Mouse (Mus musculus) CH12.LX (cell line): ENCODE results near the gene Htra3. TPM values are rescaled to one million over a fixed set of nuclear protein-coding genes. Genes with fewer than 3 reads are reported as not detected.

Experiments
- DNase-seq: peaks from one replicate; pipeline ENCODE4 v3.0.0-alpha.2; 2013; ENCODE audit errors: extremely low read depth
- H3K27ac ChIP-seq: 2 replicates; pipeline ENCODE4 v1.5.1; 2012; ENCODE audit warnings: low read depth, mild to moderate bottlenecking, control low read depth, moderate library complexity; ENCODE audit not compliant: insufficient read depth
- H3K27me3 ChIP-seq: replicated peaks from 2 replicates; pipeline ENCODE3; 2012; ENCODE audit warnings: inconsistent platforms
- H3K36me3 ChIP-seq, 2 experiments: replicated peaks in 1 of 2; 2 replicates each; pipeline versions ENCODE3 to v1.6.1; 2012; ENCODE audit warnings: inconsistent platforms in 1 of 2, low read length in 1 of 2, mild to moderate bottlenecking in 1 of 2, mixed read lengths in 1 of 2, moderate library complexity in 1 of 2; ENCODE audit not compliant: control insufficient read depth in 1 of 2, insufficient read depth in 1 of 2
- H3K4me1 ChIP-seq, 2 experiments: 2 replicates each; pipeline ENCODE4 v1.6.1; 2012; ENCODE audit warnings: inconsistent platforms in 1 of 2, moderate library complexity in 1 of 2; ENCODE audit not compliant: insufficient read depth in 2 of 2, control insufficient read depth in 1 of 2
- H3K4me2 ChIP-seq: 2 replicates; pipeline ENCODE4 v1.6.1; 2012; ENCODE audit warnings: low read depth, mild to moderate bottlenecking, control low read depth; ENCODE audit not compliant: poor library complexity, insufficient read depth, severe bottlenecking
- H3K4me3 ChIP-seq, 3 experiments: fragments of 150-350 bp in 1 of 3; sonication (generic) in 1 of 3; replicated peaks in 1 of 3; 2 replicates each; pipeline versions ENCODE3 to v1.5.1; 2011 to 2012; ENCODE audit warnings: low read depth in 2 of 3, low read length in 2 of 3, mild to moderate bottlenecking in 2 of 3, moderate library complexity in 2 of 3, control low read depth in 1 of 3, improper control_type of control experiment in 1 of 3, inconsistent platforms in 1 of 3, mixed read lengths in 1 of 3; ENCODE audit not compliant: poor library complexity in 1 of 3
- H3K79me2 ChIP-seq: replicated peaks from 2 replicates; pipeline ENCODE4 v1.6.1; 2012; ENCODE audit warnings: mild to moderate bottlenecking, moderate library complexity; ENCODE audit not compliant: control insufficient read depth, poor library complexity, insufficient read depth, severe bottlenecking; ENCODE audit errors: extremely low read depth
- H3K9ac ChIP-seq: 2 replicates; pipeline ENCODE4 v1.6.1; 2012; ENCODE audit warnings: low read depth, mild to moderate bottlenecking, control low read depth, moderate library complexity; ENCODE audit not compliant: insufficient read depth
- H3K9me3 ChIP-seq: replicated peaks from 2 replicates; pipeline ENCODE3; 2012; ENCODE audit warnings: low read length, inconsistent platforms, mixed read lengths
- BHLHE40 ChIP-seq: IDR thresholded peaks from 2 replicates; pipeline ENCODE4 v1.6.1; 2011; ENCODE audit warnings: mild to moderate bottlenecking, low read depth, low read length, improper control_type of control experiment
- ELF1 ChIP-seq: IDR thresholded peaks from 2 replicates; pipeline ENCODE4 v1.6.1; 2014; ENCODE audit warnings: low read depth, mild to moderate bottlenecking, inconsistent platforms, low read length, improper control_type of control experiment
- ETS1 ChIP-seq: conservative IDR thresholded peaks from 2 replicates; pipeline ENCODE4 v1.6.1; 2012; ENCODE audit warnings: low read depth, mild to moderate bottlenecking, inconsistent platforms, low read length, improper control_type of control experiment, moderate library complexity
- HCFC1 ChIP-seq: IDR thresholded peaks from 2 replicates; pipeline ENCODE4 v1.6.1; 2012; ENCODE audit warnings: low read depth, mild to moderate bottlenecking, inconsistent platforms, low read length, improper control_type of control experiment
- JUND ChIP-seq: conservative IDR thresholded peaks from 2 replicates; pipeline ENCODE4 v1.6.1; 2011; ENCODE audit warnings: low read depth, low read length, improper control_type of control experiment
- MAZ ChIP-seq: IDR thresholded peaks from 2 replicates; pipeline ENCODE4 v1.6.1; 2012; ENCODE audit warnings: low read depth, mild to moderate bottlenecking, inconsistent platforms, low read length, improper control_type of control experiment, moderate library complexity
- MXI1 ChIP-seq: IDR thresholded peaks from 2 replicates; pipeline ENCODE4 v1.6.1; 2011; ENCODE audit warnings: mild to moderate bottlenecking, low read depth, low read length, improper control_type of control experiment
- MYC ChIP-seq: IDR thresholded peaks from 2 replicates; pipeline ENCODE4 v1.6.1; 2011; ENCODE audit warnings: low read depth, mild to moderate bottlenecking, improper control_type of control experiment, low read length
- POLR2AphosphoS2 ChIP-seq: IDR thresholded peaks from 2 replicates; pipeline ENCODE4 v1.6.1; 2011; ENCODE audit warnings: low read depth, low read length, improper control_type of control experiment
- RAD21 ChIP-seq: IDR thresholded peaks from 2 replicates; pipeline ENCODE4 v1.6.1; 2011; ENCODE audit warnings: low read depth, mild to moderate bottlenecking, low read length, improper control_type of control experiment, moderate library complexity
- SIN3A ChIP-seq: IDR thresholded peaks from 2 replicates; pipeline ENCODE4 v1.6.1; 2012; ENCODE audit warnings: low read length, improper control_type of control experiment, inconsistent platforms
- UBTF ChIP-seq: IDR thresholded peaks from 2 replicates; pipeline ENCODE4 v1.6.1; 2012; ENCODE audit warnings: low read depth, mild to moderate bottlenecking, inconsistent platforms, low read length, improper control_type of control experiment, moderate library complexity
- USF2 ChIP-seq: conservative IDR thresholded peaks from 2 replicates; pipeline ENCODE4 v1.6.1; 2011; ENCODE audit warnings: low read depth, low read length, improper control_type of control experiment
- ZC3H11A ChIP-seq: IDR thresholded peaks from 2 replicates; pipeline ENCODE4 v1.6.1; 2012; ENCODE audit warnings: low read depth, mild to moderate bottlenecking, inconsistent platforms, low read length, improper control_type of control experiment
- ZMIZ1 ChIP-seq: IDR thresholded peaks from 2 replicates; pipeline ENCODE4 v1.6.1; 2012; ENCODE audit warnings: low read depth, mild to moderate bottlenecking, inconsistent platforms, low read length, improper control_type of control experiment
- ZNF384 ChIP-seq: IDR thresholded peaks from 2 replicates; pipeline ENCODE4 v1.6.1; 2012; ENCODE audit warnings: low read depth, low read length, improper control_type of control experiment, inconsistent platforms
- dilution Hi-C: fragments of 300-500 bp; cut with MboI; formaldehyde crosslinking; loops from 2 replicates; pipeline ENCODE4 v1.14.3; 2020; ENCODE audit warnings: low sequenced_read_pairs; ENCODE audit not compliant: extremely low pct_unique_long_range_greater_than_20kb, extremely low pct_ligation_motif_present
- in situ Hi-C: fragments of 300-500 bp; cut with MboI; formaldehyde crosslinking; loops from 3 replicates; pipeline ENCODE4 v1.14.3; 2019; ENCODE audit warnings: low sequenced_read_pairs, low pct_ligation_motif_present, low pct_unique_long_range_greater_than_20kb, mixed read lengths
- polyA plus RNA-seq: library from polyadenylated mRNA; unstranded; fragments of >175 nt; gene quantifications from 2 replicates; pipeline ENCODE4 v1.2.1, GENCODE M21; 2012; ENCODE audit warnings: low read depth; ENCODE audit not compliant: insufficient read length
- total RNA-seq, 2 experiments: library from RNA; depleted of rRNA; stranded (reverse); fragments of 300-350 nt in 1 of 2; fragments of >200 nt in 1 of 2; gene quantifications; 2 replicates each; pipeline ENCODE4 v1.2.3; 2012 to 2014

Htra3 gene
- total and polyA plus RNA-seq, 3 experiments: not detected

DNA sequence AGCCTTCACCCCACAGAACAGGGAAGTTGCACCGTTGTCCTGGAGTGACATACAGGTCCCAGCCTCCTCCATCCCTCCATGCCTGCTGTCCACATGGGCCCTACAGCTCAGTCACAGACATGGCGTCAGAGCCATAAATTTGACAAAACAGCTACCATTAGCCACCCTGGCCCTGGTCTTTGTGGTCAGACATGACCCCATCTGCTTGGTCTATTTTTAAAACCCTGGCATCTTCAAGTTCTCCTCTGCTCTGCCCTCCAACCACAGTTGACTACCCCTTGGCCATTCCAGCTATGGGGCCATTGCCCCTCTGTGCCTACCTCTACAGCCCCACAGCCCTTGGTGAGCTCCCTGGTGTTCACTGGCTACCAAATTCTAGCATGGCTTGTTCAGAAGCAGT, 69.6 kb downstream of the Htra3 start:
- Histone ChIP-seq H3K79me2 (no peaks in the 10 kb centered on the region), H3K27me3 (no peaks in the 10 kb centered on the region), H3K27ac (no peak overlapping the region), H3K9me3 (no peaks in the 10 kb centered on the region), H3K4me1 (peaks cover 0 to 19% of the 10 kb centered on the region in 2 experiments; a peak in 2 of 4 replicates), H3K4me3 (no peak overlapping the region), H3K4me2 (no peak overlapping the region), H3K36me3 (peaks cover 43 to 94% of the 10 kb centered on the region in 2 experiments), H3K9ac (no peak overlapping the region)
- TF ChIP-seq USF2: no peak
- no peak for TF ChIP-seq ZNF384
- no peak for TF ChIP-seq ZC3H11A
- no peak for TF ChIP-seq RAD21
- no peak for TF ChIP-seq BHLHE40
- no peak for TF ChIP-seq ZMIZ1
- TF ChIP-seq POLR2AphosphoS2: no peak
- TF ChIP-seq MYC: no peak
- no peak for TF ChIP-seq HCFC1
- no peak for TF ChIP-seq JUND
- TF ChIP-seq ELF1: no peak
- TF ChIP-seq SIN3A: no peak
- TF ChIP-seq UBTF: no peak
- no peak for TF ChIP-seq MXI1
- in situ Hi-C loops: no loop called here
- dilution Hi-C loops: no loop called here
- no peak for DNase-seq

DNA sequence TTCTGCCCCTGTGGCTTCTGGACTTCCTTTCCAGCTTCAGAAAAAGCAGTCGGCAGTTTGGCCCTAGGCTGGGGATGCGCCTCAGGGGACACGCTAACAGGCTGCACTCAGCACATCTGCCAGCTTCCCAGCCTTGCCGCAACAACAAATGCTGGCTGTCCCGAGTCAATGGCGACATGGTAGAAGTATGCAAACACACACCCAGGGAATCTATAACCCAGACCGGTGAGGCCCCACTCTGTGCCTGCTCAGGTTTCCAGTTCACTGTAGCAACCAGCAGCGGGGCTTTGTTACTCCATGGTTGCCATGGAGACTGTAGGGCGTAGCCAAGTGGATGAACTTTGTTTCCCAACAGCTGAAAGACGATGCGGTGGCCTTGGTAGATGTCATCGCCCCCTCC, 70.2 kb downstream of the Htra3 start:
- Histone ChIP-seq H3K4me3 (no peak overlapping the region), H3K9ac (no peak overlapping the region), H3K4me2 (no peak overlapping the region), H3K9me3 (no peaks in the 10 kb centered on the region), H3K27ac (no peak overlapping the region), H3K27me3 (no peaks in the 10 kb centered on the region), H3K79me2 (no peaks in the 10 kb centered on the region), H3K4me1 (peaks cover 0 to 19% of the 10 kb centered on the region in 2 experiments; a peak in 2 of 4 replicates), H3K36me3 (peaks cover 44 to 96% of the 10 kb centered on the region in 2 experiments)
- TF ChIP-seq MAZ (no peak), ETS1 (peak; percentile 38; the same call in 1 of the 2 replicates)
- in situ Hi-C loops: no loop called here
- dilution Hi-C loops: no loop called here
- peak; percentile 53 for DNase-seq
